Mouse (Mus musculus): ENCODE results near the gene Gm3415. TPM values are rescaled to one million over a fixed set of nuclear protein-coding genes. Genes with fewer than 3 reads are reported as not detected.
"Not testable (repeated sequence)": the region's sequence is repeated elsewhere in the genome, so short reads cannot be mapped to it uniquely, and the experiment has no call there.

Gm3415 gene
- polyA plus RNA-seq, 1 experiment = not detected

DNA sequence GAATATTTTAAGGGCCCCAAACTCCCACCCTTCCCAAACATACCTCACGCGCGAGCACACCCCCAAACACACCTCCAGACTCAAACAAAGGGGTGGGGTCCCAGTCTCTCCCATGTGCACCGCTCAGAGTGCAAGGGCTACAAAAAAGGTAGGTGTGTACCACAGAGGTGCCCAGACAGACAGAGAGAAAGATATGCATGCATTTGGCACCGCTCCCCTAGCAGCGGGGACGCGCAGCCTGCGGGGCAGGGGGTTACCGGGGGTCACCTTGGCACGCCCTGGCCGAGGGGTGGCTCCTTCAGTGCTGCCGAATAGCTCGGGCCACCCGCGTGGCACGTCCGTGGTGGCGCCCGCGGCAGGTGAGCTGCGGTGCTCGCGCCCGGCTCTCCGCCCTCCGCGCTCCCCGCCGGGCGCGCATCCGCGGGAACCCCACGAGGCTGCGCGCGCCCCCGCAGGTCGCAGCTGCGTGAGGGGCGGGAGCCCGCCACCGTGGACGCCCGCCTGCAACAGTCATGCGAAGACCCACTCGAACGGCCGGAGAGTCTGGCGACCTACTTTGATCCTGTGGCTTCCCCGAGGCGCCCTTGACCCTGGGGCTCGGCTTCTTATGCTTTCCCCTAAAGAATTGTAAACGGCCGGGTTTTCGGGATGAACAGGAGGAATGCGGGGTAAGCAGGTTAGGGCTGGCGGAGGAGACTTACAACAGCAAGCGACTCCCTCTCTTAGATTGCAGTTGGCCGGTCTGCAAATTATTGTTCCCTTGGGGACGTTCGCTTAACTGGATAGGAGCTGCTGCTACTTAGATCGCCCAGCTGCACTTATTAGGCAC, 28.8 kb downstream of the Gm3415 start, which contains the start of gene Gpr12:
Gene Gpr12 (minus strand): TSS at position 762 of the 829 bp plus-strand sequence.
- no peak within 1 kb of the TSS for H3K4me3 ChIP-seq (ENCODE audit: insufficient read depth, low read length)
- H3K27ac ChIP-seq (ENCODE audit: insufficient read depth, low read depth, low read length) = no peak within 1 kb of the TSS
- no peak for TF ChIP-seq CTCF (IDR thresholded peaks at IDR 0.05; ENCODE audit: low read depth, low read length)
- no peak for TF ChIP-seq POLR2A (IDR thresholded peaks at IDR 0.05; ENCODE audit: borderline replicate concordance, low read depth, low read length)
- no peaks in the 10 kb centered on the region for H3K4me1 ChIP-seq (ENCODE audit: control insufficient read depth, insufficient read depth, low read length)

DNA sequence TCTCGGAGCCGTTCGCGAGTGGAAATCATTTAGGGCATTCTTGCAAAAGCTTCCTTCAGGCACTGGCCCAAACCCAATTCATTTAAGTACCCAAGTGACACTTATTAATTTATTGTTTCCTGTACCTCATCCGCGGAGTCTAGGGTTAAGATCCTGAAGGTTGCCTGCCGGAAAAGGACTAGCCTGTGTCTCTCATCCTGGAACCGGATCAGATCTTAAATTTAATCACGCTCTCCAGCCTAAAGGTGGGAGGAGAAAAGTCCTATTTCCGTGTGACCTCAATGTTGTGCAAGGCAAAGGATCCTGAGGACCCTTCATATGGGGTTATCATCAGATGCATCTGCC, 29.3 kb downstream of the Gm3415 start:
- TF ChIP-seq CTCF (IDR thresholded peaks at IDR 0.05; ENCODE audit: low read depth, low read length) (no peak), POLR2A (IDR thresholded peaks at IDR 0.05; ENCODE audit: borderline replicate concordance, low read depth, low read length) (no peak)
- H3K4me1 ChIP-seq (ENCODE audit: control insufficient read depth, insufficient read depth, low read length) = no peaks in the 10 kb centered on the region
- H3K4me3 ChIP-seq (ENCODE audit: insufficient read depth, low read length) = no peak overlapping the region
- no peak overlapping the region for H3K27ac ChIP-seq (ENCODE audit: insufficient read depth, low read depth, low read length)

DNA sequence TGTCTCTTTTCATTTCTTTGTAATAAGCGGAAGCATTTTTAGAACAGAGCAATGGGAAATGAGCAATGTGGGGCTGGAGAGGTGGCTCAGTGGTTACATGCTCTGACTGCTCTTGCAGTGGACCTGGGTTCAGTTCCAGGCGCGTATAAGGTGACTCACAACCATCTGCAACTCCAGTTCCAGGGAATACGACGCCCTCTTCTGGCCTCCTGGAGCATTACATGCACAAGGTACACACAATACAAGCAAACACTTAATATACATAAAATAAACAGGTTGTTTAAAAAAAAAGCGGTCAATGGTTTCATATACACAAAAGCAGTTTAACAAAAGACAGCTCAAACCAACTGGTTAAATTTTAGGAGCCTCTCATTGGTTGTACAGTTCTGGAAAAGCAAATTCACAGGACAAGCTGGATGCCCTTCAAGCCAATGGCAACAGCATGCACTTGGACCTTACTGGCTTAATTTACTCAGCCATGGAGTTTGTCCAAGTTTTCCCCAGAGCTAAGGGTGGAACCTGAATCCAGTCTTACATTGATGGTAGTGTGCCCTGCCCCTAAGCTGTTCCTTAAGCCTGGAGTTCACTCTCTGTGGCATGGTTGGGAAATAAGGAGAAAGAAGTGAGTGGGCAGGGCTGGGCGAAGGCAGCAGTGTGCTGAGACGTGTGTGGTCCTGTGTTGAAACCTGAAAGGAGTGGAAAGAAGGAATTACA, 30.6 kb downstream of the Gm3415 start:
- H3K4me3 ChIP-seq (ENCODE audit: insufficient read depth, low read length) = no peak overlapping the region
- no peaks in the 10 kb centered on the region for H3K4me1 ChIP-seq (ENCODE audit: control insufficient read depth, insufficient read depth, low read length)
- no peak for TF ChIP-seq CTCF (IDR thresholded peaks at IDR 0.05; ENCODE audit: low read depth, low read length)
- TF ChIP-seq POLR2A (IDR thresholded peaks at IDR 0.05; ENCODE audit: borderline replicate concordance, low read depth, low read length) = no peak
- no peak overlapping the region for H3K27ac ChIP-seq (ENCODE audit: insufficient read depth, low read depth, low read length)

DNA sequence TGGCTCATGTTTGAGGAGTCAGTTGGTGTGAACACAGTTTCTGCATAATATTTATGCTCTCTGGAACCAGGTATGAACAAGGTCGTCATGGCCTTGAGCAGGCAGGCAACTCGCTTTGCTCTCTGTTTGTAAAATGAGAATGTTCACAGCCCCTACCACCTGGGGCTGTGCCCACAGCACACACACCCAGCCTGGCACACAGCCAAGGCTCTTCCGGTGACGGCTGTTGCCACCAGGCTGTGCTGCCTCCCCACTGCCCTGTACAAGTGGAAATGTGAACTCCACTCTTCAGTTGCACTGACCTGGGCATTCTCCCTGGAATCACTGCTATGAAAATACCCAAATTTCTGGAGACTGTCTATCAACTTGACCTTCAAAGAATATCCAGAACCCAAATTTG, 35.1 kb downstream of the Gm3415 start:
- H3K4me3 ChIP-seq (ENCODE audit: insufficient read depth, low read length) = no peak overlapping the region
- H3K4me1 ChIP-seq (ENCODE audit: control insufficient read depth, insufficient read depth, low read length) = no peaks in the 10 kb centered on the region
- no peak for TF ChIP-seq POLR2A (IDR thresholded peaks at IDR 0.05; ENCODE audit: borderline replicate concordance, low read depth, low read length)
- TF ChIP-seq CTCF (IDR thresholded peaks at IDR 0.05; ENCODE audit: low read depth, low read length) = no peak
- H3K27ac ChIP-seq (ENCODE audit: insufficient read depth, low read depth, low read length) = no peak overlapping the region

DNA sequence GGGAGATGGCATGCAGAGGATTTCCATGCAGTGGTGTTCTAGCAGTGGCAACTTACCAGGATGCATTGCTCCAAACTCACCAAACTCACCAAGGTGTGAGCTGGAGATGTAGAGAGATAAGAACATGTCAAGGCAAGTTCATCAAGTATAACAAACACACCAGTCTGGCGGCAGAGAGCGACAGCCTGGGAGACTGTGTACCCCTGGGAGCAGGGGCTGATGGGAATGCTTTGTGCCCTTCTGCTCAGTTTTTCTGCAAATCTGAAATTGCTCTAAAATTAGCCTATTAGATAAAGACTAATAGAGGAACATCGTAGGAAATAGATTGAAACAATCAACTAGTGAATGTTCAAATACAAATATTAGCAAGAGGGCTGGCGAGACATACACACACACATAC, 35.7 kb downstream of the Gm3415 start:
- TF ChIP-seq POLR2A (IDR thresholded peaks at IDR 0.05; ENCODE audit: borderline replicate concordance, low read depth, low read length) = no peak
- no peak for TF ChIP-seq CTCF (IDR thresholded peaks at IDR 0.05; ENCODE audit: low read depth, low read length)
- no peak overlapping the region for H3K27ac ChIP-seq (ENCODE audit: insufficient read depth, low read depth, low read length)
- H3K4me1 ChIP-seq (ENCODE audit: control insufficient read depth, insufficient read depth, low read length) = no peaks in the 10 kb centered on the region
- no peak overlapping the region for H3K4me3 ChIP-seq (ENCODE audit: insufficient read depth, low read length)

DNA sequence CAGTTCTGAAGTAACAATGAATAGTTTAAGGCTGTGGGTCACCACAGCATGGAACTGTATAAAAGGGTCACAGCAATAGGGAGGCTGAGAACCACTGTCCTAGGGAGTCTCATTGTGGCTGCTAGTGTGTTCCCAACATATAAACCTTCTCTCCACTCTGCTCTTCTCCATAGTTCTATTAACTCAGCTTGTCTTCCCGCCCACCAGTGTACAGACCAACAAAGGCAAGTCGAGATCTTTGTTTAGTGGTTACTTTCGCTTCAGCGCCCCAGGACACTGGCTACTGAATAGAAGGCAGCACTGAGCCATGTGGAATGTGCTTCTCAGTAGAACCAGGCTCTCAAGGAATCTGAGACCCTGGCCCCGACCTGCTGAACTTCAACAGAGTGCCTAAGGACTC, 36.6 kb downstream of the Gm3415 start:
- Histone ChIP-seq H3K4me3 (ENCODE audit: insufficient read depth, low read length) (no peak overlapping the region), H3K4me1 (ENCODE audit: control insufficient read depth, insufficient read depth, low read length) (peaks cover 5% of the 10 kb centered on the region), H3K27ac (ENCODE audit: insufficient read depth, low read depth, low read length) (no peak overlapping the region)
- TF ChIP-seq CTCF (IDR thresholded peaks at IDR 0.05; ENCODE audit: low read depth, low read length) (no peak), POLR2A (IDR thresholded peaks at IDR 0.05; ENCODE audit: borderline replicate concordance, low read depth, low read length) (no peak)

DNA sequence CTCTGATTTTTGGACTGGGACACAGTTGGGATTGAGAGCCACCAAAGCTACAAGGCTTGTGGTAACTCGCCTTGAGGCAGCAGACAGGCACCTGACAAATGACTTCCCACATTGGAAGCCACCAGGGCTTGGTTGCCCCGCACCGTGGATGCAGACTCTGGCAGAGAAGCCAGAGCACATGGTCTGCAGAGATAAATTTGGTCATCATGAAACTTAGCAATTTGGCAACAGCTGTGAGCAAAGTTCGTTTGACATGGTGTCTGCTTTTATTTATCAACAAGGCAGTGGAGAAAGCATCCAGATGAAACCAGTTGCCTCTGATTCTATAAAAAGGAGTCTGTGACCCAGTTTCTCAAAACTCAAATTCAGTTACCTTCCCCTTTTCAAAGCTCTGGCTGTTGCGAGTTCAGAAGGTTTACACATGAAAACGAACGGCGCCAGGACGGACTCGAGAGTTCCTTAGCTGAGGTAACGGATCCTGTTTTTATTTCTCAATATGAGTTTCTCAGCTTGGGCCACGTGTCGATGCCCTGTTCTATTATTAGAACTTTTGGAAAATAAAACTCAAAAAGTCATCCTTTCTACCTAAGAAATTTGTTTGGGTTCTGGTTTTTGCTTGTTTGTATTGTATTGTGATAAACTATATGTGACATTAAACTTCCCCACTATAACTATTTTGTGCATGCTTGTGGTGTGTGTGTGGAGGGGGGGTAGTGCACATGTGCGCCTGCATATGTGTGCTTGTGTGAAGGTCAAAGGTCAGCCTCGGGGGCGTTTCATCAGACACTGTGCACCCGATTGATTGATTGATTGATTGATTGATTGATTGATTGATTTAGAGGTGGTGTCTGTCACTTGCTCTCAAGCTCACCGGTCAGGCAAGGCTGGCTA, 40.9 kb downstream of the Gm3415 start:
- peaks cover 5% of the 10 kb centered on the region for H3K4me1 ChIP-seq (ENCODE audit: control insufficient read depth, insufficient read depth, low read length)
- TF ChIP-seq POLR2A (IDR thresholded peaks at IDR 0.05; ENCODE audit: borderline replicate concordance, low read depth, low read length) = no peak
- no peak for TF ChIP-seq CTCF (IDR thresholded peaks at IDR 0.05; ENCODE audit: low read depth, low read length)
- no peak overlapping the region for H3K27ac ChIP-seq (ENCODE audit: insufficient read depth, low read depth, low read length)
- no peak overlapping the region for H3K4me3 ChIP-seq (ENCODE audit: insufficient read depth, low read length)

DNA sequence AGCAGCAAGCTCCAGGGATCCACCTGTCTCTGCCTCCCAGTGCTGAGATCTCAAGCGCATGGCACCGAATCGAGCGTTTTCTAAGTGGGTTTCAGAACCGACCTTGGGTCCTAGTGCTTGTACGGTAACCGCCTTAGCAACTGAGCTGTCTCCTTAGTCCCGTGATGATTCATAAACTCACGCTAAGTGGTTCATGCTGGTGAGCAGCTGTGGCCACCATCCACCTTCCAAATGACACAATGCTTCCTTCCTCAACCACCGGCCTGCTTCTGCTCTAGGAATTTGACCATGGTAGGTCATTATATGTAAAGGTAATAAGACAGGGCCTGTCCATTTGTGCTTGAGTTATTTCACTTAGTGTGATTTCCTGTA, 41.6 kb downstream of the Gm3415 start:
- Histone ChIP-seq H3K4me3 (ENCODE audit: insufficient read depth, low read length) (no peak overlapping the region), H3K4me1 (ENCODE audit: control insufficient read depth, insufficient read depth, low read length) (peaks cover 5% of the 10 kb centered on the region), H3K27ac (ENCODE audit: insufficient read depth, low read depth, low read length) (no peak overlapping the region)
- TF ChIP-seq CTCF (IDR thresholded peaks at IDR 0.05; ENCODE audit: low read depth, low read length) = no peak
- TF ChIP-seq POLR2A (IDR thresholded peaks at IDR 0.05; ENCODE audit: borderline replicate concordance, low read depth, low read length) = no peak

DNA sequence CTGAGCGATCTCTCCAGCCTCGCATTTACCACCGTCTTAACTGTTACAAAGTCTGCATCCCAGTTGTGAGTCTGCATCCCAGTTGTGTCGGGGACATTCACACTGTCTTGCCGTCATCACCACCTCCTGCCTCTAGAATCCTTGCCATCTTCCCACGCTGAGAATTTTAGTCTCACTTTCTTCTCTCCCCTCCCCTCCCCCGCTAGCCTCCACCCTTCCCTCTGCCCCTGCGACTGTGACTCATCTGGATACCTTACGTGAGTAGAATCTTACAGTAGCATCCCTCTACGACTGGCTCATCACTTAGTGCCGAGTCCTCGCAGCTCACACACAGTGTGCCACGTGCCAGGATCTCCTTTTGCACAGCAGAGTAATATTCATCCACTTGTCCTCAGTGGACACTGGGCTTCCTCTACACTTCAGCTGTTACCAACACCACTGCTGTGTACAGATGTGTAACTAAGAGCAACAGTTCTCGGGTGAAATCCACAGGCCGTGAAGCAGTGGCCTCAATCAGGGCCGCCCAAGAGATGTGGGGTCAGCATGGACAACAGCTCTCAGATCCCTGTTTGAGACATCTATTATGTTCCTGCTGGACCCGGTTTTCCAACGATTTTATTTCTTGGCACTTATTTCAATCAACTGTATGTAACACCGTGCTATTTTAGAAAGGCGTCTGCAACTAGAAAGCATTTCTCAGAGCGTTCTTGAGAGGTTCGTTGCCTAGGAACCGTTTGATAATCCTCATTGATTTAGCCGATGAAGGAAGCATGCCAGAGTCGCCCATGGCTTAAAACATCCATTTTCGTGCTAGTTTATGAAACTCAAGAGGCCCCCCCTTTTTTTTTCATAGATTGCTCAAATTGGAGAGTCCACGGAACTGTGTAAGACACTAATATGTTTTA, 42.5 kb downstream of the Gm3415 start:
- Histone ChIP-seq H3K27ac (ENCODE audit: insufficient read depth, low read depth, low read length) (no peak overlapping the region), H3K4me3 (ENCODE audit: insufficient read depth, low read length) (no peak overlapping the region), H3K4me1 (ENCODE audit: control insufficient read depth, insufficient read depth, low read length) (peaks cover 5% of the 10 kb centered on the region)
- TF ChIP-seq POLR2A (IDR thresholded peaks at IDR 0.05; ENCODE audit: borderline replicate concordance, low read depth, low read length) = no peak
- TF ChIP-seq CTCF (IDR thresholded peaks at IDR 0.05; ENCODE audit: low read depth, low read length) = no peak

DNA sequence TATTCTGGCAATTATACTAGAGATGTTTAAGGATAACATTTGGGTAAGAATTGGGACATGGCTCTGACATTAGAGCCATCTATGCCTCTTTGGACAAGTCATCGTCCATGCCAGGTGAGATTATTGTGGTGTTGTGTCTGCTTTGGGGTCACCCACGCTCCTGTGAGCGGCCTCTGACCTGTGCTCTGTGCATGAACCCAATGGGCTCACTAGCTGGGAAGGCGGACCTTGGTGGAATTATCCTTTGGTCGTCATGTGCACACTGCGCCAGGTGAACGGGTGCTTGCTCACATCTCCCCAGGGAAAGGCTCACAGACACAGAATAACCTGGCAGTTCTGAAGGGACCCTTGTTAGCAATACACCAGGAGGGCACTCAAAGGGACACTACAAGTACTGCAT, 43.3 kb downstream of the Gm3415 start:
- not testable (repeated sequence) for H3K27ac ChIP-seq (ENCODE audit: insufficient read depth, low read depth, low read length); H3K4me1 ChIP-seq (ENCODE audit: control insufficient read depth, insufficient read depth, low read length); H3K4me3 ChIP-seq (ENCODE audit: insufficient read depth, low read length)
